9 mouse cellular contexts compared by ENCODE assay signal in genomic region chr2:26298856-26299230, GRCm38 (mm10). TPM values are rescaled to one million over a fixed set of nuclear protein-coding genes. Genes with fewer than 3 reads are reported as not detected.
A peak's percentile ranks its signal among the peaks of the same experiment; 100 is the strongest.
DNase-seq lines count a peak whose midpoint lies in the region; ATAC-seq and TF ChIP-seq lines count a peak whose summit lies in the region.
"Had no signal": no experiment of that assay in that cellular context is flagged by ENCODE, and none has a peak within 500 bp of the region (broad histone marks: within the 10 kb centered on the region; RNA-seq: fewer than 3 reads in every experiment).

No protein-coding gene starts in this region.

- no peak for ATAC-seq in lung, embryonic 14.5 days (ENCODE audit: insufficient read depth)
- peak; percentile 67 for ATAC-seq in midbrain, embryonic 11.5 days (ENCODE audit: low FRiP score)
- ATAC-seq in stomach, postnatal 0 days (ENCODE audit: low FRiP score, low TSS enrichment), result no peak

- H3K4me1 ChIP-seq in lung, embryonic 14.5 days (ENCODE audit: insufficient read depth), result peaks cover 11% of the 10 kb centered on the region
- H3K4me1 ChIP-seq in forebrain, embryonic 10.5 days, result peaks cover 47% of the 10 kb centered on the region
- peaks cover 32% of the 10 kb centered on the region for H3K4me1 ChIP-seq in midbrain, embryonic 11.5 days (ENCODE audit: control insufficient read depth, insufficient read depth, low read length)
- H3K4me1 ChIP-seq in stomach, postnatal 0 days (replicated peaks; ENCODE audit: control insufficient read depth, insufficient read depth), result no peaks in the 10 kb centered on the region

- H3K9me3 ChIP-seq in lung, embryonic 14.5 days (ENCODE audit: low read depth, low read length), result no peaks in the 10 kb centered on the region
- no peaks in the 10 kb centered on the region for H3K9me3 ChIP-seq in forebrain, embryonic 10.5 days
- H3K9me3 ChIP-seq in midbrain, embryonic 11.5 days (ENCODE audit: control insufficient read depth, low read length), result no peaks in the 10 kb centered on the region
- H3K9me3 ChIP-seq in stomach, postnatal 0 days (ENCODE audit: control insufficient read depth, low read length), result no peaks in the 10 kb centered on the region

- no peak for TF ChIP-seq CTCF in lung, embryonic 14.5 days (IDR thresholded peaks at IDR 0.05; ENCODE audit: low read depth)
- no peak for TF ChIP-seq CTCF in stomach, postnatal 0 days (IDR thresholded peaks at IDR 0.05; ENCODE audit: low read depth)

- no peak overlapping the region for H3K27ac ChIP-seq in lung, embryonic 14.5 days (ENCODE audit: low read depth)
- peak overlapping the region; percentile 71 for H3K27ac ChIP-seq in forebrain, embryonic 10.5 days
- H3K27ac ChIP-seq in midbrain, embryonic 11.5 days (ENCODE audit: low read depth, low read length), result peak overlapping the region; percentile 69
- peak overlapping the region; percentile 67 for H3K27ac ChIP-seq in stomach, postnatal 0 days (replicated peaks)
- H3K27ac ChIP-seq: heart, adult 2 months had no signal

- H3K4me2 ChIP-seq in lung, embryonic 14.5 days, result peak overlapping the region; percentile 37; the same call in 1 of the 2 replicates
- H3K4me2 ChIP-seq in midbrain, embryonic 11.5 days, result peak overlapping the region; percentile 3; the same call in 1 of the 2 replicates
- H3K4me2 ChIP-seq in stomach, postnatal 0 days (replicated peaks; ENCODE audit: low read depth), result 0 out of 2 replicates have a peak overlapping the region, but pooled peaks have one; percentile 20

- TF ChIP-seq EP300 in stomach, postnatal 0 days (optimal IDR thresholded peaks at IDR 0.05), result no peak

- H3K4me3 ChIP-seq in lung, embryonic 14.5 days (ENCODE audit: low read depth, low read length), result no peak overlapping the region
- peak overlapping the region; percentile 17; the same call in 1 of the 2 replicates for H3K4me3 ChIP-seq in forebrain, embryonic 10.5 days
- no peak overlapping the region for H3K4me3 ChIP-seq in midbrain, embryonic 11.5 days (ENCODE audit: low read depth, low read length)
- no peak overlapping the region for H3K4me3 ChIP-seq in stomach, postnatal 0 days (ENCODE audit: low read depth, low read length)
- H3K4me3 ChIP-seq: heart, adult 2 months had no signal

- no peak for DNase-seq in lung, embryonic 14.5 days
- DNase-seq in lung, adult 18-20 months, result no peak
- DNase-seq in forebrain, embryonic 10.5 days (ENCODE audit: extremely low spot score, low spot score), result no peak
- DNase-seq in midbrain, embryonic 11.5 days (ENCODE audit: low spot score, missing footprints), result no peak
- no peak for DNase-seq in stomach, postnatal 0 days (ENCODE audit: low spot score)
- no peak for DNase-seq in ovary, adult 18-20 months (ENCODE audit: low spot score)
- DNase-seq in lung, postnatal 4 days, result no peak
- DNase-seq: heart, adult 2 months had no signal

- H3K9ac ChIP-seq in lung, embryonic 14.5 days, result no peak overlapping the region
- 0 out of 2 replicates have a peak overlapping the region, but pooled peaks have one; percentile 31 for H3K9ac ChIP-seq in midbrain, embryonic 11.5 days (ENCODE audit: low read length)
- H3K9ac ChIP-seq in stomach, postnatal 0 days (ENCODE audit: low read length), result no peak overlapping the region

- H3K36me3 ChIP-seq in lung, embryonic 14.5 days (ENCODE audit: insufficient read depth), result no peaks in the 10 kb centered on the region
- H3K36me3 ChIP-seq in forebrain, embryonic 10.5 days (replicated peaks), result no peaks in the 10 kb centered on the region
- H3K36me3 ChIP-seq in midbrain, embryonic 11.5 days (ENCODE audit: control insufficient read depth, insufficient read depth, low read length), result no peaks in the 10 kb centered on the region
- H3K36me3 ChIP-seq in stomach, postnatal 0 days (ENCODE audit: control insufficient read depth, insufficient read depth, low read length), result no peaks in the 10 kb centered on the region

- WGBS in lung, embryonic 14.5 days, result 36% methylated on average over 4 of the region's 4 CpGs
- 7% methylated on average over 4 of the region's 4 CpGs for WGBS in forebrain, embryonic 10.5 days
- 11% methylated on average over 4 of the region's 4 CpGs for WGBS in midbrain, embryonic 11.5 days
- 19% methylated on average over 4 of the region's 4 CpGs for WGBS in stomach, postnatal 0 days

- H3K27me3 ChIP-seq in lung, embryonic 14.5 days (ENCODE audit: insufficient read depth, low read length), result no peaks in the 10 kb centered on the region
- peaks cover 37% of the 10 kb centered on the region for H3K27me3 ChIP-seq in forebrain, embryonic 10.5 days (ENCODE audit: poor library complexity, severe bottlenecking)
- H3K27me3 ChIP-seq in midbrain, embryonic 11.5 days (ENCODE audit: control insufficient read depth, insufficient read depth, low read length), result no peaks in the 10 kb centered on the region
- H3K27me3 ChIP-seq in stomach, postnatal 0 days (ENCODE audit: control insufficient read depth, insufficient read depth, low read length), result no peaks in the 10 kb centered on the region

RNA-seq across cellular contexts. Expression of gene Ccdc187, which starts 4.5 kb away (rescaled TPM):
- polyA plus RNA-seq in lung, embryonic 14.5 days (2014; fragmentation: Nextera tagmentation; extraction: Ambion mirVana), result 0.28 and 0.36 TPM in 2 replicates
- 0.05 and 0.07 TPM in 2 replicates for polyA plus RNA-seq in forebrain, embryonic 10.5 days (2016; fragmentation: Nextera tagmentation; extraction: Ambion mirVana)
- 0.05 and 0.10 TPM in 2 replicates for polyA plus RNA-seq in midbrain, embryonic 11.5 days (2014; fragmentation: Nextera tagmentation; extraction: Ambion mirVana)
- 0.21 and 0.40 TPM in 2 replicates for polyA plus RNA-seq in stomach, postnatal 0 days (2015; fragmentation: Nextera tagmentation; extraction: Ambion mirVana)
- polyA plus RNA-seq: limb, embryonic 11.5 days had no signal

RNA-seq across cellular contexts. Expression of gene Gpsm1, which starts 16.5 kb away (rescaled TPM):
- polyA plus RNA-seq in lung, embryonic 14.5 days (2014; fragmentation: Nextera tagmentation; extraction: Ambion mirVana), result 37.9 and 40.5 TPM in 2 replicates
- polyA plus RNA-seq in forebrain, embryonic 10.5 days (2016; fragmentation: Nextera tagmentation; extraction: Ambion mirVana), result 77.9 and 78.0 TPM in 2 replicates
- polyA plus RNA-seq in midbrain, embryonic 11.5 days (2014; fragmentation: Nextera tagmentation; extraction: Ambion mirVana), result 46.2 and 53.3 TPM in 2 replicates
- 20.4 and 20.9 TPM in 2 replicates for polyA plus RNA-seq in stomach, postnatal 0 days (2015; fragmentation: Nextera tagmentation; extraction: Ambion mirVana)

RNA-seq across cellular contexts. Expression of gene Dnlz, which starts 53.1 kb away (rescaled TPM):
- 29.1 and 32.1 TPM in 2 replicates for polyA plus RNA-seq in lung, embryonic 14.5 days (2014; fragmentation: Nextera tagmentation; extraction: Ambion mirVana)
- polyA plus RNA-seq in forebrain, embryonic 10.5 days (2016; fragmentation: Nextera tagmentation; extraction: Ambion mirVana), result 33.8 and 37.2 TPM in 2 replicates
- 29.5 and 35.0 TPM in 2 replicates for polyA plus RNA-seq in midbrain, embryonic 11.5 days (2014; fragmentation: Nextera tagmentation; extraction: Ambion mirVana)
- 15.1 and 16.6 TPM in 2 replicates for polyA plus RNA-seq in stomach, postnatal 0 days (2015; fragmentation: Nextera tagmentation; extraction: Ambion mirVana)
